Mouse (Mus musculus) urinary bladder, adult 2 months (tissue): Measurements from ENCODE around the gene Stmn1. TPM values are rescaled to one million over a fixed set of nuclear protein-coding genes. Genes with fewer than 3 reads are reported as not detected.

ENCODE experiments used
- DNase-seq: peaks from one replicate; pipeline ENCODE4 v3.0.0; 2022; ENCODE audit warnings: low spot score
- polyA plus RNA-seq: library from polyadenylated mRNA; depleted of rRNA; stranded (reverse); fragments of >200 nt; gene quantifications from 2 replicates; pipeline ENCODE4 v1.2.3, GENCODE M21; 2012; rRNA removed

Gene Stmn1
- 67.0 and 104 TPM in 2 replicates for polyA plus RNA-seq

- peak; percentile 93 for DNase-seq
These were observed at the start of gene Stmn1 for GRCm38 (mm10) chr4:134468215-134468575. Gene Stmn1, plus strand, starts transcription at chr4:134468320.

GRCm38 (mm10) chr4:134421971-134422370, 46.1 kb upstream of the Stmn1 start:
- DNase-seq = no peak

GRCm38 (mm10) chr4:134423949-134424348, 44.2 kb upstream of the Stmn1 start:
- DNase-seq = no peak

GRCm38 (mm10) chr4:134425088-134425487, 43.0 kb upstream of the Stmn1 start:
- no peak for DNase-seq

GRCm38 (mm10) chr4:134430381-134431004, 37.6 kb upstream of the Stmn1 start:
- no peak for DNase-seq

- DNase-seq = no peak
These were observed 35.3 kb upstream of the Stmn1 start for GRCm38 (mm10) chr4:134432686-134433360.

GRCm38 (mm10) chr4:134436185-134436584, 31.9 kb upstream of the Stmn1 start:
- DNase-seq = no peak

GRCm38 (mm10) chr4:134436659-134437058, 31.5 kb upstream of the Stmn1 start:
- no peak for DNase-seq

GRCm38 (mm10) chr4:134439119-134439518, 29.0 kb upstream of the Stmn1 start:
- DNase-seq = no peak

GRCm38 (mm10) chr4:134439919-134440318, 28.2 kb upstream of the Stmn1 start:
- no peak for DNase-seq

- DNase-seq = no peak
These were observed 25.9 kb upstream of the Stmn1 start for GRCm38 (mm10) chr4:134442216-134442615.

- no peak for DNase-seq
These were observed 24.5 kb upstream of the Stmn1 start for GRCm38 (mm10) chr4:134443589-134443988.

GRCm38 (mm10) chr4:134444949-134445348, 23.2 kb upstream of the Stmn1 start:
- DNase-seq = no peak

- no peak for DNase-seq
These were observed 22.6 kb upstream of the Stmn1 start for GRCm38 (mm10) chr4:134445489-134445888.

- DNase-seq = no peak
These were observed 20.2 kb upstream of the Stmn1 start for GRCm38 (mm10) chr4:134447966-134448365.

- DNase-seq = no peak
These were observed 18.3 kb upstream of the Stmn1 start for GRCm38 (mm10) chr4:134449595-134450391.

GRCm38 (mm10) chr4:134450392-134451195, 17.5 kb upstream of the Stmn1 start:
- DNase-seq = no peak

- no peak for DNase-seq
These were observed 16.6 kb upstream of the Stmn1 start for GRCm38 (mm10) chr4:134451484-134451883.

- no peak for DNase-seq
These were observed 14.3 kb upstream of the Stmn1 start for GRCm38 (mm10) chr4:134453619-134454400.

GRCm38 (mm10) chr4:134455310-134455709, 12.8 kb upstream of the Stmn1 start:
- DNase-seq = no peak
